Mouse (Mus musculus): ENCODE measurements around the gene Trim54. TPM values are rescaled to one million over a fixed set of nuclear protein-coding genes. Genes with fewer than 3 reads are reported as not detected.

Gene Trim54
- total and polyA plus RNA-seq, 3 experiments = 219 to 368 (median 250) TPM

DNA sequence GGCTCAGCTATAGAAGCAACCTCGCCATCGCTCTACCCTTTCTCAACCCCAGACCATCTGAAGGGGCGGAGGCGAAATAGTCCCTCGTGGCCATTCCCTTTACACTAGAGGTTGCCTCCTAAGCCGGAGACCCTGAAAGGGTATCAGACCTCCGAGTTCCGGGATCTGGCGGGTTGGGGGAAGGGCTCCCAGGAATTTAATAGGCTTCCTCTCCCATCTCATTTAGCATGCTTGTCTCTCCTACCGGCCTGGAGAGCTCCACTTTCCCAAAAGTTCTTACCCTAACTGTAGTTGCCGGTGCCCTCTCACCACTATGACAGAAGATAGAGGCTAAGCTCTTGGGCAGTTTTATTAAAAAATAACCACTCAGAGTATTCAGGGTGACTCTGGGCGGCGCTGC is 21.1 kb downstream of the Trim54 start:
- H3K9ac ChIP-seq (ENCODE audit: low read depth, low read length) = no peak overlapping the region
- WGBS = 10% methylated on average over 13 of the region's 13 CpGs
- no peaks in the 10 kb centered on the region for H3K79me2 ChIP-seq (replicated peaks; ENCODE audit: control insufficient read depth, insufficient read depth, low read length)
- no peak overlapping the region for H3K27ac ChIP-seq
- H3K36me3 ChIP-seq (ENCODE audit: control insufficient read depth, insufficient read depth, low read length) = no peaks in the 10 kb centered on the region
- intact Hi-C loops (cut with DNase I) = no loop called here
- TF ChIP-seq POLR2A (IDR thresholded peaks at IDR 0.05; ENCODE audit: insufficient read depth, low read depth, low read length) (no peak), EP300 (IDR thresholded peaks at IDR 0.05; ENCODE audit: insufficient read depth, low read depth, low read length) (no peak)
- H3K27me3 ChIP-seq (ENCODE audit: control insufficient read depth, insufficient read depth, low read length) = peaks cover 10% of the 10 kb centered on the region
- DNase-seq = no peak
- H3K4me3 ChIP-seq = no peak overlapping the region
- peaks cover 4% of the 10 kb centered on the region; the same call in 1 of the 2 replicates for H3K4me1 ChIP-seq (ENCODE audit: control insufficient read depth, insufficient read depth, low read length)

- Histone ChIP-seq H3K27me3 (ENCODE audit: control insufficient read depth, insufficient read depth, low read length) (peaks cover 10% of the 10 kb centered on the region), H3K36me3 (ENCODE audit: control insufficient read depth, insufficient read depth, low read length) (no peaks in the 10 kb centered on the region), H3K9ac (ENCODE audit: low read depth, low read length) (no peak within 1 kb of the TSS), H3K27ac (no peak within 1 kb of the TSS; the same call in 1 of the 2 replicates), H3K4me3 (no peak within 1 kb of the TSS), H3K4me1 (ENCODE audit: control insufficient read depth, insufficient read depth, low read length) (peaks cover 4% of the 10 kb centered on the region; the same call in 1 of the 2 replicates), H3K79me2 (replicated peaks; ENCODE audit: control insufficient read depth, insufficient read depth, low read length) (no peaks in the 10 kb centered on the region)
- 3% methylated on average over 52 of the region's 52 CpGs for WGBS
- intact Hi-C loops (cut with DNase I) = no loop called here
- no peak for DNase-seq
- TF ChIP-seq CTCF (IDR thresholded peaks at IDR 0.05) = no peak
These were observed 21.9 kb downstream of the Trim54 start, which contains the start of gene Ucn for GRCm38 (mm10) chr5:31138241-31138967. TSS of gene Ucn (minus strand) at chr5:31138829.

GRCm38 (mm10) chr5:31138968-31139425 is 22.5 kb downstream of the Trim54 start:
- H3K4me1 ChIP-seq (ENCODE audit: control insufficient read depth, insufficient read depth, low read length) = peaks cover 4% of the 10 kb centered on the region; the same call in 1 of the 2 replicates
- no peak overlapping the region; the same call in 1 of the 2 replicates for H3K27ac ChIP-seq
- WGBS = 10% methylated on average over 9 of the region's 9 CpGs
- no peak overlapping the region for H3K4me3 ChIP-seq
- DNase-seq = no peak
- intact Hi-C loops (cut with DNase I) = no loop called here
- H3K79me2 ChIP-seq (replicated peaks; ENCODE audit: control insufficient read depth, insufficient read depth, low read length) = no peaks in the 10 kb centered on the region
- peaks cover 10% of the 10 kb centered on the region for H3K27me3 ChIP-seq (ENCODE audit: control insufficient read depth, insufficient read depth, low read length)
- H3K9ac ChIP-seq (ENCODE audit: low read depth, low read length) = no peak overlapping the region
- H3K36me3 ChIP-seq (ENCODE audit: control insufficient read depth, insufficient read depth, low read length) = no peaks in the 10 kb centered on the region
- no peak for TF ChIP-seq POLR2A (IDR thresholded peaks at IDR 0.05; ENCODE audit: insufficient read depth, low read depth, low read length)
- no peak for TF ChIP-seq EP300 (IDR thresholded peaks at IDR 0.05; ENCODE audit: insufficient read depth, low read depth, low read length)
- TF ChIP-seq CTCF (IDR thresholded peaks at IDR 0.05) = no peak

GRCm38 (mm10) chr5:31149781-31150180 is 33.3 kb downstream of the Trim54 start:
- Histone ChIP-seq H3K9ac (ENCODE audit: low read depth, low read length) (no peak overlapping the region), H3K27me3 (ENCODE audit: control insufficient read depth, insufficient read depth, low read length) (no peaks in the 10 kb centered on the region), H3K27ac (no peak overlapping the region), H3K36me3 (ENCODE audit: control insufficient read depth, insufficient read depth, low read length) (peaks cover 3% of the 10 kb centered on the region), H3K4me1 (ENCODE audit: control insufficient read depth, insufficient read depth, low read length) (peaks cover 4% of the 10 kb centered on the region), H3K79me2 (replicated peaks; ENCODE audit: control insufficient read depth, insufficient read depth, low read length) (no peaks in the 10 kb centered on the region), H3K4me3 (no peak overlapping the region)
- 56% methylated on average over 4 of the region's 4 CpGs for WGBS
- no peak for TF ChIP-seq CTCF (IDR thresholded peaks at IDR 0.05)
- TF ChIP-seq POLR2A (IDR thresholded peaks at IDR 0.05; ENCODE audit: insufficient read depth, low read depth, low read length) = no peak
- no peak for TF ChIP-seq EP300 (IDR thresholded peaks at IDR 0.05; ENCODE audit: insufficient read depth, low read depth, low read length)
- intact Hi-C loops (cut with DNase I) = no loop called here
- no peak for DNase-seq

GRCm38 (mm10) chr5:31151746-31152145 is 35.2 kb downstream of the Trim54 start:
- peak; percentile 57; the same call in 1 of the 2 replicates for TF ChIP-seq EP300 (IDR thresholded peaks at IDR 0.05; ENCODE audit: insufficient read depth, low read depth, low read length)
- TF ChIP-seq POLR2A (IDR thresholded peaks at IDR 0.05; ENCODE audit: insufficient read depth, low read depth, low read length) = no peak
- peak; percentile 57 for TF ChIP-seq CTCF (IDR thresholded peaks at IDR 0.05)
- Histone ChIP-seq H3K9ac (ENCODE audit: low read depth, low read length) (no peak overlapping the region), H3K27ac (no peak overlapping the region), H3K27me3 (ENCODE audit: control insufficient read depth, insufficient read depth, low read length) (no peaks in the 10 kb centered on the region), H3K4me3 (no peak overlapping the region), H3K79me2 (replicated peaks; ENCODE audit: control insufficient read depth, insufficient read depth, low read length) (no peaks in the 10 kb centered on the region), H3K4me1 (ENCODE audit: control insufficient read depth, insufficient read depth, low read length) (peaks cover 4% of the 10 kb centered on the region), H3K36me3 (ENCODE audit: control insufficient read depth, insufficient read depth, low read length) (peaks cover 3% of the 10 kb centered on the region)
- intact Hi-C loops (cut with DNase I) = no loop called here
- peak in 1 of 2 experiments; percentile 65 for DNase-seq
- WGBS = 49% methylated on average over 3 of the region's 3 CpGs

GRCm38 (mm10) chr5:31153516-31154151 is 37.1 kb downstream of the Trim54 start:
- intact Hi-C loops (cut with DNase I) = loop anchor here (2.0 kb wide), 2 partner anchors 25 to 67 kb away; partner anchors contain the start of genes Gm29609 and Ppm1g
- TF ChIP-seq EP300 (IDR thresholded peaks at IDR 0.05; ENCODE audit: insufficient read depth, low read depth, low read length) (no peak), POLR2A (IDR thresholded peaks at IDR 0.05; ENCODE audit: insufficient read depth, low read depth, low read length) (no peak), CTCF (IDR thresholded peaks at IDR 0.05) (no peak)
- no peaks in the 10 kb centered on the region for H3K79me2 ChIP-seq (replicated peaks; ENCODE audit: control insufficient read depth, insufficient read depth, low read length)
- H3K4me3 ChIP-seq = peak overlapping the region; percentile 76
- H3K9ac ChIP-seq (ENCODE audit: low read depth, low read length) = peak overlapping the region; percentile 93
- peak overlapping the region; percentile 89 for H3K27ac ChIP-seq
- H3K36me3 ChIP-seq (ENCODE audit: control insufficient read depth, insufficient read depth, low read length) = peaks cover 3% of the 10 kb centered on the region
- peak; percentile 42 to 46 for DNase-seq
- H3K27me3 ChIP-seq (ENCODE audit: control insufficient read depth, insufficient read depth, low read length) = no peaks in the 10 kb centered on the region
- WGBS = 12% methylated on average over 6 of the region's 6 CpGs
- H3K4me1 ChIP-seq (ENCODE audit: control insufficient read depth, insufficient read depth, low read length) = peaks cover 4% of the 10 kb centered on the region

Data from heart, adult 2 months (tissue).